Mouse (Mus musculus): ENCODE results near the gene Dcaf15.

GRCm38 (mm10) chr8:84070667-84071066 lies 33.9 kb downstream of the Dcaf15 start:
- TF ChIP-seq POLR2A (IDR thresholded peaks at IDR 0.05; ENCODE audit: insufficient read depth, low read depth, low read length) (no peak), CTCF (IDR thresholded peaks at IDR 0.05) (no peak), EP300 (IDR thresholded peaks at IDR 0.05; ENCODE audit: insufficient read depth, low read depth, low read length) (no peak)
